Mouse (Mus musculus): Measurements from ENCODE around the gene Cdk16.

DNA sequence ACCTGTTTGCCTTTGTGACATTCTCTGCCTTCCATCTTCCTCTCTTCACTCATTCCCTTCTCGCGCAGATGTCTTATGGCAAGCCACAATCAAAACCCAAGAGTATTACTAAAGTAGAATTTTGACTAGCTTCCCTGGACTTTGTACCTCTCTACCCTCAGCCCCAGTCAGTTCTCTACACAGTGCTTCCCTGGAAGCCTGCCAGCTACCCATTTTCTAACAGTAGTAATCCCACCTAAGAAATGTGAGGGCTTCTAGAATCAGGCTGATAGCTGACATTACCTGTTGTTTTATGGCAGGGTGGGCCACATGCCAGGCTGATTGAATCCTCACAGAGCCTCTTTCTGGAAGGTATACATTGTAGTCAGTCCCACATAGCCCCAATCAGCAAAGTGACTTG, 49.6 kb upstream of the Cdk16 start:
- TF ChIP-seq CTCF (IDR thresholded peaks at IDR 0.05; ENCODE audit: low read depth) (no peak), EP300 (IDR thresholded peaks at IDR 0.05; ENCODE audit: low read depth) (no peak)
